Mouse (Mus musculus): ENCODE results near the gene Zfp385b. TPM values are rescaled to one million over a fixed set of nuclear protein-coding genes. Genes with fewer than 3 reads are reported as not detected.

The Zfp385b gene
- polyA plus RNA-seq, 1 experiment: 66.9 TPM

- Histone ChIP-seq H3K27me3 (ENCODE audit: control insufficient read depth, insufficient read depth, low read length) (no peaks in the 10 kb centered on the region), H3K4me1 (ENCODE audit: control insufficient read depth, insufficient read depth, low read length) (no peaks in the 10 kb centered on the region), H3K4me3 (replicated peaks; ENCODE audit: insufficient read depth, low read depth, low read length) (no peak overlapping the region), H3K27ac (ENCODE audit: insufficient read depth, low read length) (no peak overlapping the region)
- WGBS: 80% methylated on average over 10 of the region's 10 CpGs
- TF ChIP-seq CTCF (IDR thresholded peaks at IDR 0.05; ENCODE audit: borderline replicate concordance, insufficient read depth, low read depth, low read length) (no peak), POLR2A (IDR thresholded peaks at IDR 0.05; ENCODE audit: borderline replicate concordance, insufficient read depth, low read length) (no peak)
- no peak for DNase-seq
Observed at GRCm38 (mm10) chr2:77419476-77419875, 400.0 kb downstream of the Zfp385b start.

GRCm38 (mm10) chr2:77418078-77418477, 401.4 kb downstream of the Zfp385b start:
- no peak for TF ChIP-seq POLR2A (IDR thresholded peaks at IDR 0.05; ENCODE audit: borderline replicate concordance, insufficient read depth, low read length)
- TF ChIP-seq CTCF (IDR thresholded peaks at IDR 0.05; ENCODE audit: borderline replicate concordance, insufficient read depth, low read depth, low read length): no peak
- no peak overlapping the region for H3K4me3 ChIP-seq (replicated peaks; ENCODE audit: insufficient read depth, low read depth, low read length)
- H3K27ac ChIP-seq (ENCODE audit: insufficient read depth, low read length): no peak overlapping the region
- WGBS: 67% methylated on average over 5 of the region's 5 CpGs
- H3K4me1 ChIP-seq (ENCODE audit: control insufficient read depth, insufficient read depth, low read length): no peaks in the 10 kb centered on the region
- no peaks in the 10 kb centered on the region for H3K27me3 ChIP-seq (ENCODE audit: control insufficient read depth, insufficient read depth, low read length)
- no peak for DNase-seq

- Histone ChIP-seq H3K4me3 (replicated peaks; ENCODE audit: insufficient read depth, low read depth, low read length) (no peak overlapping the region), H3K4me1 (ENCODE audit: control insufficient read depth, insufficient read depth, low read length) (no peaks in the 10 kb centered on the region), H3K27ac (ENCODE audit: insufficient read depth, low read length) (no peak overlapping the region), H3K27me3 (ENCODE audit: control insufficient read depth, insufficient read depth, low read length) (no peaks in the 10 kb centered on the region)
- 90% methylated on average over 9 of the region's 9 CpGs for WGBS
- TF ChIP-seq POLR2A (IDR thresholded peaks at IDR 0.05; ENCODE audit: borderline replicate concordance, insufficient read depth, low read length) (no peak), CTCF (IDR thresholded peaks at IDR 0.05; ENCODE audit: borderline replicate concordance, insufficient read depth, low read depth, low read length) (no peak)
- DNase-seq: no peak
Observed at GRCm38 (mm10) chr2:77412171-77412570, 407.3 kb downstream of the Zfp385b start.

GRCm38 (mm10) chr2:77411612-77412011, 407.8 kb downstream of the Zfp385b start:
- no peaks in the 10 kb centered on the region for H3K4me1 ChIP-seq (ENCODE audit: control insufficient read depth, insufficient read depth, low read length)
- whole genome bisulfite sequencing: 80% methylated on average over 13 of the region's 13 CpGs
- no peak overlapping the region for H3K27ac ChIP-seq (ENCODE audit: insufficient read depth, low read length)
- no peaks in the 10 kb centered on the region for H3K27me3 ChIP-seq (ENCODE audit: control insufficient read depth, insufficient read depth, low read length)
- no peak for DNase-seq
- TF ChIP-seq POLR2A (IDR thresholded peaks at IDR 0.05; ENCODE audit: borderline replicate concordance, insufficient read depth, low read length): no peak
- no peak for TF ChIP-seq CTCF (IDR thresholded peaks at IDR 0.05; ENCODE audit: borderline replicate concordance, insufficient read depth, low read depth, low read length)
- no peak overlapping the region for H3K4me3 ChIP-seq (replicated peaks; ENCODE audit: insufficient read depth, low read depth, low read length)

- Histone ChIP-seq H3K27me3 (ENCODE audit: control insufficient read depth, insufficient read depth, low read length) (no peaks in the 10 kb centered on the region), H3K27ac (ENCODE audit: insufficient read depth, low read length) (no peak overlapping the region), H3K4me1 (ENCODE audit: control insufficient read depth, insufficient read depth, low read length) (no peaks in the 10 kb centered on the region), H3K4me3 (replicated peaks; ENCODE audit: insufficient read depth, low read depth, low read length) (no peak overlapping the region)
- DNase-seq: no peak
- 55% methylated on average over 5 of the region's 5 CpGs for WGBS
- no peak for TF ChIP-seq POLR2A (IDR thresholded peaks at IDR 0.05; ENCODE audit: borderline replicate concordance, insufficient read depth, low read length)
Observed at GRCm38 (mm10) chr2:77409521-77410135, 409.8 kb downstream of the Zfp385b start.

GRCm38 (mm10) chr2:77408972-77409371, 410.5 kb downstream of the Zfp385b start:
- Histone ChIP-seq H3K27me3 (ENCODE audit: control insufficient read depth, insufficient read depth, low read length) (no peaks in the 10 kb centered on the region), H3K4me1 (ENCODE audit: control insufficient read depth, insufficient read depth, low read length) (no peaks in the 10 kb centered on the region), H3K27ac (ENCODE audit: insufficient read depth, low read length) (no peak overlapping the region), H3K4me3 (replicated peaks; ENCODE audit: insufficient read depth, low read depth, low read length) (no peak overlapping the region)
- DNase-seq: no peak
- 63% methylated on average over 7 of the region's 7 CpGs for WGBS
- TF ChIP-seq CTCF (IDR thresholded peaks at IDR 0.05; ENCODE audit: borderline replicate concordance, insufficient read depth, low read depth, low read length) (peak; percentile 15; the same call in 1 of the 2 replicates), POLR2A (IDR thresholded peaks at IDR 0.05; ENCODE audit: borderline replicate concordance, insufficient read depth, low read length) (no peak)

GRCm38 (mm10) chr2:77402329-77402728, 417.1 kb downstream of the Zfp385b start:
- H3K4me1 ChIP-seq (ENCODE audit: control insufficient read depth, insufficient read depth, low read length): no peaks in the 10 kb centered on the region
- H3K27me3 ChIP-seq (ENCODE audit: control insufficient read depth, insufficient read depth, low read length): no peaks in the 10 kb centered on the region
- no peak for DNase-seq
- no peak overlapping the region for H3K27ac ChIP-seq (ENCODE audit: insufficient read depth, low read length)
- TF ChIP-seq CTCF (IDR thresholded peaks at IDR 0.05; ENCODE audit: borderline replicate concordance, insufficient read depth, low read depth, low read length) (no peak), POLR2A (IDR thresholded peaks at IDR 0.05; ENCODE audit: borderline replicate concordance, insufficient read depth, low read length) (no peak)
- 41% methylated on average over 13 of the region's 13 CpGs for WGBS
- H3K4me3 ChIP-seq (replicated peaks; ENCODE audit: insufficient read depth, low read depth, low read length): no peak overlapping the region

GRCm38 (mm10) chr2:77401438-77402235, 417.8 kb downstream of the Zfp385b start:
- Histone ChIP-seq H3K27me3 (ENCODE audit: control insufficient read depth, insufficient read depth, low read length) (no peaks in the 10 kb centered on the region), H3K4me3 (replicated peaks; ENCODE audit: insufficient read depth, low read depth, low read length) (no peak overlapping the region), H3K4me1 (ENCODE audit: control insufficient read depth, insufficient read depth, low read length) (no peaks in the 10 kb centered on the region), H3K27ac (ENCODE audit: insufficient read depth, low read length) (no peak overlapping the region)
- peak; percentile 33 to 56 for DNase-seq
- 10% methylated on average over 13 of the region's 13 CpGs for WGBS
- no peak for TF ChIP-seq CTCF (IDR thresholded peaks at IDR 0.05; ENCODE audit: borderline replicate concordance, insufficient read depth, low read depth, low read length)
- TF ChIP-seq POLR2A (IDR thresholded peaks at IDR 0.05; ENCODE audit: borderline replicate concordance, insufficient read depth, low read length): no peak

Measured in cerebellum, adult 2 months (tissue).